Mouse (Mus musculus) frontal cortex, adult 2 months (tissue): ENCODE measurements around the gene Zfp326. TPM values are rescaled to one million over a fixed set of nuclear protein-coding genes. Genes with fewer than 3 reads are reported as not detected.

ENCODE experiments used
- DNase-seq, 2 experiments: peaks; one replicate each; pipeline ENCODE4 v3.0.0; 2022; ENCODE audit warnings: low spot score in 1 of 2; ENCODE audit errors: extremely low spot score in 1 of 2
- polyA plus RNA-seq: library from polyadenylated mRNA; depleted of rRNA; stranded (reverse); fragments of >200 nt; gene quantifications from 2 replicates; pipeline ENCODE4 v1.2.3, GENCODE M21; 2012; rRNA removed

The Zfp326 gene
- polyA plus RNA-seq, 1 experiment: 49.7 TPM

- peak in 1 of 2 experiments; percentile 30 for DNase-seq
Observed at GRCm38 (mm10) chr5:105930282-105930681, 53.9 kb downstream of the Zfp326 start.

- no peak for DNase-seq
Observed at GRCm38 (mm10) chr5:105932392-105932791, 56.0 kb downstream of the Zfp326 start.

DNA sequence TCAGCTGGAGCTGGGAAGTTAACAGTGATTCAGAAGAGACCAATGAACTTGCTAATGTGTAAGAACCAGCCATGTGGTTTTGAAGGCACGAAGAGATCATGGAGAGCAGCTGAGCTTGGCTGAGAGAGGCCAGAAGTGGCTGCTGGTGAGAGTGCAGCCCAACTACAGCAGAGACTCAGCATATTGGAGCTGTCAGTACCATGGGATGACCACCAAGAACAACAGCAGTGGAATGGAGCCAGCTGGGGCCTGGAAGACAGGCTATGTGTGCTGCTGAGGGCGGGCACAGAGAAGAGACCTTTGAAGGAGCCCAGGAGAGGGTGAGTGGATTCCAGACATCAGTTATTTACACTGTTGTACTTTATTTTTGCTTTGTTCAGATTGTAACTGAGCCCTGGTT is 65.6 kb downstream of the Zfp326 start:
- DNase-seq: no peak

Other genes starting within 250 kb of the Zfp326 start
- gene Lrrc8d, start 176.6 kb upstream of the Zfp326 start, polyA plus RNA-seq: 15.0 and 16.0 TPM in 2 replicates